Mouse (Mus musculus) intestine, embryonic 16.5 days (tissue): ENCODE results near the gene Dcaf1. TPM values are rescaled to one million over a fixed set of nuclear protein-coding genes. Genes with fewer than 3 reads are reported as not detected.

ENCODE experiments used
- ATAC-seq: fragments of 200-750 bp; cut with Nextera tagmentation; 2 replicates; pipeline ENCODE4 v1.8.0; 2017; ENCODE audit warnings: moderate TSS enrichment, moderate library complexity
- H3K27ac ChIP-seq: fragments of 300-500 bp; sonication (generic); 2 replicates; pipeline ENCODE4 v1.5.1; 2014; ENCODE audit warnings: mild to moderate bottlenecking, low read length
- H3K27me3 ChIP-seq: fragments of 300-500 bp; sonication (generic); replicated peaks from 2 replicates; pipeline ENCODE4 v1.6.1; 2014; ENCODE audit warnings: low read length, control low read depth, mixed read lengths; ENCODE audit not compliant: control insufficient read depth, insufficient read depth
- H3K36me3 ChIP-seq: fragments of 300-500 bp; sonication (generic); 2 replicates; pipeline ENCODE4 v1.6.1; 2014; ENCODE audit warnings: low read length, control low read depth; ENCODE audit not compliant: control insufficient read depth, insufficient read depth
- H3K4me1 ChIP-seq: fragments of 300-500 bp; sonication (generic); 2 replicates; pipeline ENCODE4 v1.6.1; 2014; ENCODE audit warnings: low read length, control low read depth, mixed read lengths; ENCODE audit not compliant: control insufficient read depth, insufficient read depth
- H3K4me2 ChIP-seq: fragments of 300-500 bp; sonication (generic); 2 replicates; pipeline ENCODE4 v1.6.1; 2014; ENCODE audit warnings: low read depth, low read length, control low read depth
- H3K4me3 ChIP-seq: fragments of 300-500 bp; sonication (generic); 2 replicates; pipeline ENCODE4 v1.5.1; 2014; ENCODE audit warnings: mild to moderate bottlenecking, low read length
- H3K9ac ChIP-seq: fragments of 300-500 bp; sonication (generic); 2 replicates; pipeline ENCODE4 v1.6.1; 2014; ENCODE audit warnings: low read depth, low read length
- H3K9me3 ChIP-seq: fragments of 300-500 bp; sonication (generic); 2 replicates; pipeline ENCODE4 v1.6.1; 2016; ENCODE audit warnings: low read length, control low read depth; ENCODE audit not compliant: control insufficient read depth
- WGBS: fragments of 180-500 bp; shearing (Covaris S2); extraction: QIAGEN DNeasy Blood & Tissue Kit; methylation state at CpG from one replicate; pipeline ENCODE4 v1.1.7; 2014; 5-methylcytosine and 5-hydroxymethylcytosine counted together
- polyA plus RNA-seq: library from polyadenylated mRNA; unstranded; fragments of >200 nt; fragmentation: Nextera tagmentation; extraction: Ambion mirVana; gene quantifications from 2 replicates; pipeline ENCODE4 v1.2.1, GENCODE M21; 2015

Gene Dcaf1
- polyA plus RNA-seq, 1 experiment from 2014 or later = 18.2 TPM

DNA sequence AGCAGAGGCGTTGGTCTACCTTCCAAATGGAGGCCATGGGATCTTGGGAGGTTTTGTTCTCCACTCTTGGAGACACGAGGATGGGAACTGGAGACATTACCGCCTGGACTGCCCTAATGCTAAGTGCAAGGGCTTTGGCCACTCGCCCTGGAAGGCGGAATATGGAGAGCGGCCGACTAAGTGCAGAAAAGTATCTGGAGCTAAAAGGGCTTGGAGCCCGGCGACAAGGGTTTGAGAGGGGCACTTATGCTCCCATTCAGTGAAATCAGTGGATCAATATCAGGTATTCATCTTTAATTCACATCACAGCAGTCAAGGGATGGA is 70.8 kb downstream of the Dcaf1 start:
- no peaks in the 10 kb centered on the region for H3K9me3 ChIP-seq

DNA sequence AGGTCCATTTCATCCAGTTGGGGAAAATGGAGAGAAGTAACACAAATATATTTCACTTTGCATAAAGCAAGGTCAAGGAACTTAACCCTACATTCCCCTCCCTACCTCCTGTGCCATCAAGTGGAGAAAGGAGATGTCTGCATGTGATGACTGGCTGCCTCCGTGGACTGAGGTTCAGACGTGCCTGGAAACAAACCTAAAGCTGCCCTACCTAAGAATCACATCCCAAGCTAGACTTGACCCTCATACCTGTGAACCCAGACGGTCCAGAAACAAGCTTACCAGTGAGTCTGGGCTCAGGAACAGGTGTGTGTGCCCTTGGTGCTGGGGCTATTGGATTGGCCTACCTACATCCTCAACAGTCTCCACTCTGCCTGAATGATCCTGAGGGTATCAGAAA is 71.7 kb downstream of the Dcaf1 start:
- H3K27ac ChIP-seq = no peak overlapping the region
- no peak for ATAC-seq
- no peak overlapping the region for H3K4me2 ChIP-seq
- no peak overlapping the region for H3K9ac ChIP-seq
- WGBS = 62% methylated on average over 3 of the region's 3 CpGs
- peaks cover 22% of the 10 kb centered on the region for H3K4me1 ChIP-seq
- no peaks in the 10 kb centered on the region for H3K9me3 ChIP-seq
- no peaks in the 10 kb centered on the region for H3K27me3 ChIP-seq
- no peak overlapping the region for H3K4me3 ChIP-seq
- peaks cover 8% of the 10 kb centered on the region for H3K36me3 ChIP-seq

More for the DNA sequence above, 70.8 kb downstream of the Dcaf1 start:
- 2% methylated on average over 9 of the region's 9 CpGs for WGBS
- Histone ChIP-seq H3K36me3 (peaks cover 8% of the 10 kb centered on the region), H3K4me2 (peak overlapping the region; percentile 87), H3K4me1 (peaks cover 26% of the 10 kb centered on the region), H3K9ac (peak overlapping the region; percentile 84), H3K27ac (peak overlapping the region; percentile 86), H3K4me3 (peak overlapping the region; percentile 95), H3K27me3 (no peaks in the 10 kb centered on the region)
- no peak for ATAC-seq

DNA sequence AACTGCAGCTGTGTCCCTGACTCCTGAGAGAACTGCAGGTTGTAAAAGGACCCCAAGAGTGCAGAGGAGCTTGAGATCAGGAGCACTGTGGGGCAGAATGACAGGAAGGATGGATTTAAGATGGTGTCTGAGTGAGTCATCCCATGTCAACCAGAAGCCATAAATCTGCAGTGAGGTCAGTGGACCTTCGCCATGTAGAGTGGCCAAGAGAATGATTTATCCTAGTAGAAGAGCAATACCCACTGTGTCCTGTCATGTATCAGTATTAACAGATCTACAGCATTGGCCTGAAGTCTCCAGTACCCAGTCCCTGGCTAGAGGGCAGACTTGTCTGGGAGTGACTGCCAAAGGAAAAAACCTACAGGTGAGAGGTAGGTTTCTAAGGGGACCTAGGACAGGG is 77.2 kb downstream of the Dcaf1 start:
- Histone ChIP-seq H3K27me3 (no peaks in the 10 kb centered on the region), H3K4me3 (no peak overlapping the region), H3K36me3 (no peaks in the 10 kb centered on the region), H3K4me2 (no peak overlapping the region), H3K9ac (no peak overlapping the region), H3K9me3 (no peaks in the 10 kb centered on the region), H3K27ac (no peak overlapping the region), H3K4me1 (no peaks in the 10 kb centered on the region)
- WGBS = 66% methylated on average over 1 of the region's 1 CpGs
- no peak for ATAC-seq

DNA sequence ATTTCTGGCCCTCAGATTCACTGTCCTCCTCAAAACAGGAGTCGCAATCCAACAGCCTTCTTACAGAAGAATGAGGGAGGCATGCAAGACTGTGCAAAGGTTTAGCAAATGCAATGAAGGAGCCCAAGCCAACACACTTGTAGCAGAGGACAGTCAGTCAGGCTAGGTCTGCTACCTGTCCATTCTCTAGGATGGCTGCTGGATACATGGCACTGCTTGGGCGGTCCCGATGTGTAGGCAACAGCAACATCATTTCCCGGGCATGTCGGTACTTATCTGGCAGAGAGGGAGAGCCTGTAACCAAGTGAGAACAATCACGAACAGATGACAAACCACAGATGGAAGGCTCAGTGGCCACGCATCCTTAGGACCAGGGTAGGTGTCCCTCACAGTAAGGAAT is 79.9 kb downstream of the Dcaf1 start:
- H3K4me1 ChIP-seq = no peaks in the 10 kb centered on the region
- H3K36me3 ChIP-seq = no peaks in the 10 kb centered on the region
- no peak overlapping the region for H3K4me3 ChIP-seq
- no peaks in the 10 kb centered on the region for H3K9me3 ChIP-seq
- no peak overlapping the region for H3K4me2 ChIP-seq
- no peaks in the 10 kb centered on the region for H3K27me3 ChIP-seq
- no peak overlapping the region for H3K9ac ChIP-seq
- no peak for ATAC-seq
- no peak overlapping the region for H3K27ac ChIP-seq
- WGBS = 88% methylated on average over 7 of the region's 7 CpGs

DNA sequence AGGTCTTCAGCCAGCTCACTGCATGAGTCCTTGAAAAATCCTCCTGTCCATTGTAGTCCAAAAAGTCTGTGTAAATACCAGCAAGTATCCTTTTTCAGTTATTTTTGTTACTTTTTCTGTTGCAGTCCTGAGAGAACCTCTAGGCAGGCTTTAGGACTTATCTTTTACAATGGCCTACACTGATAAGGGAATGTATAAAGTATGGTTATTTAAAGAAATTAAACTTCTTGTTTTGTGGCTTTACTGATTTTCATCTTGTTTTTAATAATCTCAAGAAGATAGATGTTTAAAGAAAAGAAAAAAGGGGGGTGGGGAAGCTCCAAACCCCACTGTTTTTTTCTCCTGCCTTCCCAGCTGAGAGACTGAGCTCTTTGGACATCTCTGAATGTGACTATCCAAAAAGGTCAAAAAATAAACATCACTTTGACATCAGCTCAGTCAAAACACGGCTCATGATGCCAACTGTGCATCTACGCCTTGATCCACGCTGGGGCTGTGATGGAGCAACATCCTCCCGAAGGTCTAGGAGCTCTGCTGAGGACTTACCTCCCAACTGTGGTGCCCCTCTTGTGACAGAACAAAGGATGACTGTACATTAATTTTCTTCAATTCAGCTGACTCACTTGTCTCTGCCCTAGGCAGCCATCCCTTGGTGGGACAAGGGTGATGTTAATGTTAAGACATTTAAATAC is 81.6 kb downstream of the Dcaf1 start:
- no peak overlapping the region for H3K4me3 ChIP-seq
- WGBS = 72% methylated on average over 4 of the region's 4 CpGs

DNA sequence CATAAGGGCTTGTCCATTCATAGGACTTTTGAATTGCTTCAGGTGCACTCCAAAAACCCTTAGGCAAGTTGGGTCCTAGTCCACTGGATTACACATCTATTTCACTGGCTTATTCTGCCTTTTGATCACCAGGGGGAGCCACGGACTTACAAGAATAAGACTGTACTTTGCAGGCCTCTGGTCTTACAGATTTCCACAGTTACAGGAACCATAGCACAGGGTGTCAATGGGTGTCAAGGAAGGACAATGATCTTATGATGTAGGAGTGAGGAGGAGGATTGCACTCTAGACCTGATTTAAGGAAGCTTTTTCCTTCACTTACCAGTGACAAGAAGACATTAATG is 82.1 kb downstream of the Dcaf1 start:
- Histone ChIP-seq H3K27ac (no peak overlapping the region), H3K4me3 (no peak overlapping the region), H3K27me3 (no peaks in the 10 kb centered on the region), H3K9ac (no peak overlapping the region), H3K36me3 (no peaks in the 10 kb centered on the region), H3K9me3 (no peaks in the 10 kb centered on the region), H3K4me2 (no peak overlapping the region), H3K4me1 (no peaks in the 10 kb centered on the region)
- 5% methylated on average over 1 of the region's 1 CpGs for WGBS
- no peak for ATAC-seq

More for the DNA sequence above, 81.6 kb downstream of the Dcaf1 start:
- Histone ChIP-seq H3K9ac (no peak overlapping the region), H3K9me3 (no peaks in the 10 kb centered on the region), H3K27ac (no peak overlapping the region), H3K4me2 (no peak overlapping the region), H3K4me1 (no peaks in the 10 kb centered on the region), H3K36me3 (no peaks in the 10 kb centered on the region), H3K27me3 (no peaks in the 10 kb centered on the region)
- ATAC-seq = no peak

DNA sequence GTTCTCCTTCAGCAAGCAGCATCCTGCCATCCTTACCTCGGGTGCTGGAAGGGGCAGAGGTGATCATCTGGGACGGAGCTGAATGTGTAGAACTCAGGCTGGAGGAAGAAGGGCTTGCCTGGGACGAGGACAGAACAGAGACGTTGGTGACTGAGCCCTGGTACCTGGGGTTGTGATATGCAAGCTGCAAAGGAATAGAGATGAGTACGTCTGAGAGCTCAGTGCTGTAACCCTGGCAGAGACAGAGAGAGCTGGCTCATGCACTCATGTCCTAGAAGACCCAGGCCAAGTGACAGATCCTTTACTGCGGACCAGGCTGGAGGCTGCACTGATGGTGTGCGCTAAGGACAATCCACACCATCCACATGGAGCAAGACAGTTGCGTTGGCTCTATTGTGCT is 84.9 kb downstream of the Dcaf1 start:
- H3K9ac ChIP-seq = no peak overlapping the region

DNA sequence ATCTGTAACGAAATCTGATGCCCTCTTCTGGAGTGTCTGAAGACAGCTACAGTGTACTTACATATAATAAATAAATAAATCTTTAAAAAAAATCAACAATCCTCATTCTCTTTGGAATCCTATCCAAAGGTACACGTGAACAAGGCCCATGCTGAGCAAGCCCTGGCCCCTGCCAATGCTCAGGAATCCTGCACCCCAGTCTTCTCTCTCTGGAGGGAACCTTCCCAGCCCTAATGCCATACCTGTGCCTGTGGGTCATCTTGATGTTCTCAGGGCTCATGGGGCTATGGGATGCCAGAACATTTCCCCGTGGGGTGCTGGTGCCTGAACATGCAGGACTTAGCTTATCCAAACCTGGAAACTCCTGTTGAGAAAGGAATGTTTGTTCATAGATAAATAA is 86.5 kb downstream of the Dcaf1 start:
- 68% methylated on average over 3 of the region's 3 CpGs for WGBS
- Histone ChIP-seq H3K9me3 (no peaks in the 10 kb centered on the region), H3K36me3 (no peaks in the 10 kb centered on the region), H3K4me1 (no peaks in the 10 kb centered on the region), H3K4me3 (no peak overlapping the region), H3K27me3 (no peaks in the 10 kb centered on the region), H3K27ac (no peak overlapping the region), H3K4me2 (no peak overlapping the region), H3K9ac (no peak overlapping the region)
- ATAC-seq = no peak

More for the DNA sequence above, 84.9 kb downstream of the Dcaf1 start:
- Histone ChIP-seq H3K9me3 (no peaks in the 10 kb centered on the region), H3K4me1 (no peaks in the 10 kb centered on the region), H3K4me3 (no peak overlapping the region), H3K4me2 (no peak overlapping the region), H3K36me3 (no peaks in the 10 kb centered on the region), H3K27me3 (no peaks in the 10 kb centered on the region), H3K27ac (no peak overlapping the region)
- 86% methylated on average over 8 of the region's 8 CpGs for WGBS
- ATAC-seq = no peak

DNA sequence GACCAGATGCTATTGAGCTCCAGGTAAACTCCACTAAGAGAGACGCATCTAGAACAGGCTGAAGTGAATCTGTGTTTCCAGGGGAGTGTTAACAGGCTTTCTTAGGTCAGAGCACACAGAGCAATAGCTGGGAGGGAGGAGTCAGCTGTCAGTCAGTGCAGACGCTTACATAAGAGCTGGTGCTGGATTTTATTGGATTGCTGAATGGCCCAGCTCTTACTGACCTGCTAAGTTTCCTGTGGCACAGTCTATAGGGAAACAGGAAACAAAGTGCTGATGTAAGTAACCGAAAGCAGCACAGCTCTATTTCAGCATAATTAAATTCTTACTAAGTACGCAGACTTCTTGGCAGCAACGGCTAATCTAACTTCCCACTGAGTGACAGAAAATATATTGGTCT is 87.0 kb downstream of the Dcaf1 start:
- peak; percentile 96 for ATAC-seq
- Histone ChIP-seq H3K4me3 (no peak overlapping the region), H3K9me3 (no peaks in the 10 kb centered on the region), H3K27ac (no peak overlapping the region), H3K4me2 (no peak overlapping the region), H3K36me3 (no peaks in the 10 kb centered on the region), H3K27me3 (no peaks in the 10 kb centered on the region), H3K9ac (no peak overlapping the region), H3K4me1 (no peaks in the 10 kb centered on the region)
- WGBS = 23% methylated on average over 5 of the region's 5 CpGs

DNA sequence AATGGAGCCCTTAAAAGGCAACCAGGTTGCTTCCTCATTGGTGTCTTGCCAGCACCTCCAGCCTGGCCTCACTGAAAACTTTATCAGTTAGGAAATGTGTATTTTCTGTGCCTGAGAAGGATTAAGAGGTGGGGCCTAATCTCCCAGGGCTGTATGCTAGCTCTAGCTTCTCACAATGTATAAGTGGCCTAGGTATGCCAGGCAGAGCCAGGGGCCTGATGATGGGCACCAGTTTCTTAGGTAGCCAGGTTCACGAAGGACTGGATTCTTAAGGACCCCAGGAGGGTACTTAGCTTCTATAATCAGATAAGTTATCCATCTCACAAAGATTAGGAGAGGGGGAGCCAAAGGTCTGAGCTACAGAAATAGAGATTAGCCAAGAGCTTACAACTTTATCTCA is 90.0 kb downstream of the Dcaf1 start:
- Histone ChIP-seq H3K27me3 (no peaks in the 10 kb centered on the region), H3K4me1 (no peaks in the 10 kb centered on the region), H3K9me3 (no peaks in the 10 kb centered on the region), H3K4me3 (no peak overlapping the region), H3K9ac (no peak overlapping the region), H3K27ac (no peak overlapping the region), H3K36me3 (no peaks in the 10 kb centered on the region), H3K4me2 (no peak overlapping the region)
- ATAC-seq = no peak
- WGBS = 76% methylated on average over 1 of the region's 1 CpGs
